Mouse (Mus musculus): ENCODE results near the gene Smarcd3. TPM values are rescaled to one million over a fixed set of nuclear protein-coding genes. Genes with fewer than 3 reads are reported as not detected.

Gene Smarcd3
- total RNA-seq, 2 experiments from 2014 or later: 93.6 to 103 TPM

DNA sequence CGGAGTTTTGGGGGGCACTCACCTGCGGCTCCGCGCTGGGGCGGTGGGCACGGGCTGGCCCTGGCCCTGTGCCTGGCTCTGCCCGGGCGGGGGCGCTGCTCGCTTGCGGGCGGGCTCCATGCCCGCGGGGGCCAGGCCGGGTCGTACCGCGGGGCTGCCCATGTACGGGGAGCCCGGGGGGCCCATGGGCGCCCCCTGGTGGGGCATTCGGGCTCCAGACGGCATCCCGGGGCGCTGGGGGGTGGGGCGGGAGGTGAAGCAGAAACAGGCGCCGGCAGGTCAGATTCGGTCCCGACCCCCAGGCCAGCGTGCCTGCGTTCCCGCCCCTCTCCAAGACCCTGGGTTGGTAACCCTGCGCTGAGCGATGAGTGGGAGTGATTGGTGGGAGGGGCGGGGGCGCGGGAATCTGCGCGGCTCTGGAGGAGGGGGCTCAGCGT, 25.6 kb downstream of the Smarcd3 start:
- peak in 1 of 2 experiments; percentile 53 for DNase-seq (ENCODE audit: low spot score in 2 of 2)

- DNase-seq (ENCODE audit: low spot score in 2 of 2): no peak
Observed at GRCm38 (mm10) chr5:24597901-24598569, 26.2 kb downstream of the Smarcd3 start.

GRCm38 (mm10) chr5:24597221-24597728, 26.9 kb downstream of the Smarcd3 start:
- DNase-seq (ENCODE audit: low spot score in 2 of 2): peak; percentile 78 to 81

DNA sequence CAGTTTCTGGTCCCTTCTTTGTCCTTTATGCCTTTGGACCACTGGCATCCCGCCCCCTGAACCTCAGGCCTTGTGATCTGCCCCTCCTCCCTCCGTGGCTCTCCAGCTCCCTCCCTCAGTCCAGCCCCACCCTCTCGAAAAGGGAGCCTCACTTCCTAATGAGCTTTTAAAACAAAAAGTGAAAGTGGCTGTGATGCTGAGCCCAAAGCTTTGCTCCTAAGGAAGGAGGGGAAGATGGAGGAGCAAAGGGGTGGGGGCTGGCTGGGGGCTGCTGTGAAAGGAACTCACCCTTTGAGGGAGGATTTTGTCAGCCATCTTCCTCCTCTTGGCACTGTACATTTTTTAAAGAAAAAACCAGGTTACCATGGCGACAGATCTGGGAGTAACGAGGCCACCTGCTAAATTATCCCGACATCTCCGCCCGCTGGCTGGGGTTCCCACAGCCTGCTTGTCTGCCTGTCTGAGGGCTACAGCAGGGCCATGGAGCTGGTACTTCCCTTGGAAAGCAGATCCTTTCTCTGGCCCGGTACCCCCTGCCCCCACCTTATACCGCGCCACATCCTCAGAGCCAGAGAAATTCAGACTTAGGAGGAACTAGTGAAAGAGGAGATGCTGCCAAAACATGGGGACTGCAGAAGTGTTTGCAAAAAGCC, 27.6 kb downstream of the Smarcd3 start:
- DNase-seq (ENCODE audit: low spot score in 2 of 2): peak; percentile 60 to 82

DNA sequence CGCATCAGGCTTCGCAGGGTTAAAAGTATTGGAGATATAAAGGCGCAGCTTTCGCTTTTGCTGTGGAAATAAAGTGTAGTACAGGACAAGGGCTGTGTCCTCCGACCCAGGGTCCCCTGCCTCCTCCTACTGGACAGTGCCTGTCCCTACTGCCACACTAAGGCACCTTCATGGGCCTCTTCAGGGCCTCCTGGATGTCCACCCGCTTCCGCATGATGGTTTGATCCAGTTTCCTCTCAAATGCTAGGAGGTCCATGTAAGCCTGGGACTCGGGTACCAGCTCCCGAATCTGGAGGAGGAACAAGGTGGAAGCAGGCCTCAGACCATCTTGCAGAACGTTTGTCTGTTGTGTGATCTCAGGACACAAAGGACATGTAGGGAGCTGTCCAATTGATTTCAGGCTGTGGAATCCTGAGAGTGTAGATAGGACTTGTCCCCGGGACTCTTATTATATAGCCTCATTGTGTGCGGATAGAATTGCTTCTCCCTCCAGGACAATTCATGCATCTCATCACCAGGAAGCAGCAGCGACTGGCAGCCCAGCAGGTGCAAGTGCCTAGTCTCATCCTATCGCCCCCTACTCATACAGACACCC, 28.3 kb downstream of the Smarcd3 start:
- DNase-seq (ENCODE audit: low spot score in 2 of 2): no peak

- DNase-seq (ENCODE audit: low spot score in 2 of 2): no peak
Observed at GRCm38 (mm10) chr5:24595261-24595660, 28.9 kb downstream of the Smarcd3 start.

GRCm38 (mm10) chr5:24594346-24594745, 29.9 kb downstream of the Smarcd3 start:
- DNase-seq (ENCODE audit: low spot score in 2 of 2): no peak

GRCm38 (mm10) chr5:24593928-24594327, 30.3 kb downstream of the Smarcd3 start:
- no peak for DNase-seq (ENCODE audit: low spot score in 2 of 2)

DNA sequence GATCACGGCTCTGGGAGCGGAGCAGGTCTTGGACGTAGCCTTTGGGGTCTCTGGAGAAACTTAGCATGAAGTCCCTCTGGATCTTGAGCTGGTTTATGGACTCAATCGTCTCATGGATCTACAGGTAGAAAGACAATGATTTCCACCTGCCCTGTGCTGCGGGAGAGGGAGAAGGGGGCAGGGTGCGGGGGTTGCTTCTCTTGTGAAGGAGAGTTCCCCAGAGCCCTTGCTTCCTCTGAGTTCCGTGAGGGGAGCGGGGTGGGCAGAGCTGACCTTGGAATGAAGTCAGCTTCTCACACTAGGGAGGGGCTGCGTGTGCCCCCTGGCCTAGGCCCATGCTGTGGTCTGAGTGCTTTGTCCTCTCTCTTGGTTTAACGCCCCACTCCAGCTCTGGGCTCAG, 31.0 kb downstream of the Smarcd3 start:
- DNase-seq (ENCODE audit: low spot score in 2 of 2): no peak

- no peak for DNase-seq (ENCODE audit: low spot score in 2 of 2)
Observed at GRCm38 (mm10) chr5:24592471-24593160, 31.6 kb downstream of the Smarcd3 start.

DNA sequence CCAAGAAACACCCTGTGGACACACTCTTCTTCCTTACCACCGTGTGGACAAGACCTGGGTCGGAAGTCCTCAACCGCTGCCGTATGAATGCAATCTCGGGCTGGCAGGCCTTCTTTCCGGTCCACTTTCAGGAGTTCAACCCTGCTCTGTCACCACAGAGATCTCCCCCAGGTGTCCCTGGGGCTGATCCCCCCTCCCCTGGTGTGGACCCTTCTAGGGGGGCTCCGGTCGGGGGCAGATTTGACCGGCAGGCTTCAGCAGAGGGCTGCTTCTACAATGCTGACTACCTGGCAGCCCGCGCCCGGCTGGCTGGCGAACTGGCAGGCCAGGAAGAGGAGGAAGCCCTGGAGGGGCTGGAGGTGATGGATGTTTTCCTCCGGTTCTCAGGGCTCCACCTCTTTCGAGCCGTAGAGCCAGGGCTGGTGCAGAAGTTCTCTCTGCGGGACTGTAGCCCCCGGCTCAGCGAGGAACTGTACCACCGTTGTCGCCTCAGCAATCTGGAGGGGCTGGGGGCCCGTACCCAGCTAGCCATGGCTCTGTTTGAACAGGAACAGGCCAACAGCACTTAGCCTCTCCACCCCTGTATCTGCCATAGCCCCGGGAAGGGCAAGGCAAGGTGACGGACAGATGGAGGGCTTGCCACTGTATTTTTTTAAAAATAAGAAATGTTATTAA, 32.3 kb downstream of the Smarcd3 start:
- no peak for DNase-seq (ENCODE audit: low spot score in 2 of 2)

DNA sequence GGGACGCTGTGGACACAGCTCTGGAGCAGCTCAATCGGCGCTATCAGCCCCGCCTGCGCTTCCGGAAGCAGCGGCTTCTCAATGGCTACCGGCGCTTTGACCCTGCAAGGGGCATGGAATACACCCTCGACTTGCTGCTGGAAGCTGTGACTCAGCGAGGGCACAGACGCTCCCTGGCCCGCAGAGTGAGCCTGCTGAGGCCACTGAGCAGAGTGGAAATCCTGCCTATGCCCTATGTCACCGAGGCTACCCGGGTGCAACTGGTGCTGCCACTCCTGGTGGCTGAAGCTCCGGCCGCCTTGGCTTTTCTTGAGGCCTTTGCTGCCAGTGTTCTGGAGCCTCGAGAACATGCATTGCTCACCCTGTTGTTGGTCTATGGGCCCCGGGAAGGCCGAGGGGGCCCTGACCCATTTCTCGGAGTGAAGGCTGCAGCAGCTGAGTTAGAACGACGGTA, 32.9 kb downstream of the Smarcd3 start:
- no peak for DNase-seq (ENCODE audit: low spot score in 2 of 2)

- DNase-seq (ENCODE audit: low spot score in 2 of 2): no peak
Observed at GRCm38 (mm10) chr5:24589511-24590500, 34.4 kb downstream of the Smarcd3 start.

DNA sequence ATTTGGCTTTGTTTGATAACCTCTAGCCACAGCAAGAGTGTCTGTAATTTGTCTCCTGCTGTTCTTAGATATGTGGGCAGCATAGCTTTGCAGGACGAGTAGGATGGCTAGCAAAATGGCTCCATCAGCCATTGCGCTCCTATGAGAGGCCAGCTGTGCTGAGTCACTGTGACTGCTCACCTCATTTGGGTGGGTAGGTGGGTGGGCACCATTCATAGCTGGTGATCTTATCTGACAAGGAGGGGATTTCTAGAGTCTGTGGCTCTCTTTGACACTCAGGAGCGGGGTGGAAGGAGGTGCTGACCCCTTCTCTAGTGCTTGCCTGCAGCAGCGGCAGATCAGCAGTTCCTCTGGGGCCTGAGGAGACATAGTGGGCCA, 37.0 kb downstream of the Smarcd3 start:
- DNase-seq (ENCODE audit: low spot score in 2 of 2): peak in 1 of 2 experiments; percentile 63

- DNase-seq (ENCODE audit: low spot score in 2 of 2): peak; percentile 79 to 85
Observed at GRCm38 (mm10) chr5:24586547-24587199, 37.5 kb downstream of the Smarcd3 start, which contains the start of gene Chpf2. Gene Chpf2 (plus strand): TSS chr5:24586741.

DNA sequence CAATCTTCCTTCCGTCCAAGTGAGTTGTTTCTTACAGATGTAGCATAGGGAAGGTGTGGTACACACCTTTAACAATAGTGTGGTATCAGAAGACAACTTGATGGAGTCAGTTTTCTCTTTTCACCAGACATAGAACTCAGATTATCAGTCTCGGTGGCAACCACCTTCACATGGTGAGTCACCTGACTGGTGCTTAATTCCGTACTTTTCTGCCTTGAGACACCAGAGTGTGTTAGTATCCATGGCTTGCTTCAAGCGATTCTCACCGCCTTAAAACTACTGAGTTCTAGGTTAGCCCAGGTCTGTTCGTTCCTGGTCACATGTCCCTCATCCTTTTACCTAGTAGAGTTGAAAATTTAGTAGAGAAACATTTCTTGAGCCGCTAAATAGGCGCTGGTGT, 38.1 kb downstream of the Smarcd3 start:
- no peak for DNase-seq (ENCODE audit: low spot score in 2 of 2)

DNA sequence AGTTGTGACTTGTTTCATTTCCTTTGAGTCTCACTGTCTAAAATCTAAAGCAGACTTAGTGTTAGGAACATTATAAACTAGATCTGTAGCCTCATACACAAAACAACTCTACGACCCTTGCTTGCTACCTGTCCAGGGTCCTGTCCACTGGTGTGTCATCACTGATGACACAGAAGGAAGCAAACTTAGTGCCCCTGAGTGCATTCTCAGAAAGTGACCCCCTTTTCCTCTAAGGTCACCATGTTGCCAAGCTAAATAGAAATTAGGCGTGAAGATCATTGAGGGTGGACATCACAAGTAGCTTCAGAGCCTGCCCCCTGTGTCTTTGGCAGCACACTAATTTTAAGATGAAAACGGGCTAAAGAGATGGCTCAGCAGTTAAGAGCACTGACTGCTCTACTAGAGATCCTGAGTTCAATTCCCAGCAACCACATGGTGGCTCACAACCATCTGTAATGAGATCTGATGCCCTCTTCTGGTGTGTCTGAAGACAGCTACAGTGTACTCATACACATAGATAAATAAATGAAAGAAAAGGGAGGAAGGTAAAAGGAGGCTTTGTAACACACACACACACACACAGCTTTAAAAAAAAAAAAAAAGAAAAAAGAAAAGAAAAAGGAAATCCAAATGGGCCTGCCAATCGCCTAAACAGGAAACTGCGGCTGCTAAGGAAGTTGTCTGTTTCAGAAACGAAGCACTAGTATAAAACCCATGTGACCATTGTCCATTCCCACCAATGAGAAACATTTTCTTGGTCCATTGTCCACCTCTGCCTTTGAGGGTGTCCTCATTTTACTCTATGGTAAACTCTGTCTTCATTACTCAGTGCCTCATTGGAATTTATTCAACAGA, 45.9 kb downstream of the Smarcd3 start:
- DNase-seq (ENCODE audit: low spot score in 2 of 2): no peak

Data from left cerebral cortex, adult 18-20 months (tissue).